Mouse (Mus musculus) ovary, adult 2 months (tissue): ENCODE data around the gene Dpf3. TPM values are rescaled to one million over a fixed set of nuclear protein-coding genes. Genes with fewer than 3 reads are reported as not detected.

Experiments used
- polyA plus RNA-seq: library from polyadenylated mRNA; depleted of rRNA; stranded (reverse); fragments of >200 nt; gene quantifications from 2 replicates; pipeline ENCODE4 v1.2.3, GENCODE M21; 2012; rRNA removed

Gene Dpf3
- polyA plus RNA-seq = 15.9 and 20.8 TPM in 2 replicates

GRCm38 (mm10) chr12:83487476-83487991 is at the start of gene Dpf3:
Dpf3 (minus strand) TSS chr12:83487716.

DNA sequence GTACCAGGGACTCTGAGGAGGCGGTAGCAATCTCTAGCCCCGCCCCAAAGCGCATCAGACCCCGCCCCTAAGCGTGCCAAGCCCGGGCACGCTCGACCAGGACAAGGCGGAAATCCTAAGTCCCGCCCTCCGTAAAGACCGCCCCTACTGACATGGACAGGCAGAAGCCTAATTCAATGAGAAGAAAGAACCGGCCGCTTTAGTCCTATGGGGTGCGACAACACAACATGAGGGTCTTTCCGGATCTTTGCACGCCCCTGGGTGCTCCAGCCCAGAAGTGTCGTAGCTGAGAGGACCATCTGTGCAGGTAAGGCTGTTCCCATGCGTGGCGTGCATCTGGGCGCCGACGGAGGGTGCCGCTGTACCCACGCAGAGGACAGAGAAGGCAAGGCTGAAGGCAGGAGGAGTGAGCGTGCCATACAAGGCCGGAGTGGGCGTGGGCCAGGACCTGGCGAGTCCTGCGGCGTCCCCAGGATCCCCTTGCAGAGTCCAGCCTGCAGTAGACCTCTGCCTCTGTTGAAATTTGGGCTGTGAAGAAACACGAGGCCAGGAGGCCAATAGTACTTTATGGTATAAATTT is 32.9 kb upstream of the Dpf3 start, which contains the start of gene Dcaf4:
Gene Dcaf4, plus strand, starts transcription at position 156 of the 580 bp plus-strand sequence.

Other genes starting within 250 kb of the Dpf3 start
- 39.5 and 49.0 TPM in 2 replicates for gene Dcaf4, start 32.8 kb upstream of the Dpf3 start, polyA plus RNA-seq
- gene Zfyve1, start 109.5 kb upstream of the Dpf3 start, polyA plus RNA-seq = 34.1 and 41.3 TPM in 2 replicates
- gene Rbm25, start 143.5 kb upstream of the Dpf3 start, polyA plus RNA-seq = 19.5 and 24.3 TPM in 2 replicates
- gene Psen1, start 200.4 kb upstream of the Dpf3 start, polyA plus RNA-seq = 15.7 and 19.2 TPM in 2 replicates